Mouse (Mus musculus) heart, embryonic 10.5 days (tissue): Measurements from ENCODE around the gene Pcp4. TPM values are rescaled to one million over a fixed set of nuclear protein-coding genes. Genes with fewer than 3 reads are reported as not detected.

Experiments
- DNase-seq: peaks from one replicate; pipeline ENCODE4 v3.0.0-alpha.2; 2017; ENCODE audit warnings: low spot score
- H3K27ac ChIP-seq: fragments of 300-500 bp; sonication (generic); 2 replicates; pipeline ENCODE4 v1.5.1; 2016; ENCODE audit warnings: mild to moderate bottlenecking
- H3K27me3 ChIP-seq: fragments of 300-500 bp; sonication (generic); 2 replicates; pipeline ENCODE4 v1.6.1; 2016; ENCODE audit warnings: mild to moderate bottlenecking; ENCODE audit not compliant: poor library complexity, insufficient read depth, severe bottlenecking
- H3K36me3 ChIP-seq: fragments of 300-500 bp; sonication (generic); 2 replicates; pipeline ENCODE4 v1.6.1; 2016; ENCODE audit warnings: mild to moderate bottlenecking, moderate library complexity
- H3K4me1 ChIP-seq: fragments of 300-500 bp; sonication (generic); 2 replicates; pipeline ENCODE4 v1.6.1; 2016; ENCODE audit warnings: mild to moderate bottlenecking
- H3K4me3 ChIP-seq: fragments of 300-500 bp; sonication (generic); 2 replicates; pipeline ENCODE4 v1.5.1; 2016; ENCODE audit warnings: mild to moderate bottlenecking, moderate library complexity
- H3K9me3 ChIP-seq: fragments of 300-500 bp; sonication (generic); 2 replicates; pipeline ENCODE4 v1.6.1; 2016; ENCODE audit warnings: mild to moderate bottlenecking, moderate library complexity
- WGBS: fragments of 180-500 bp; shearing (Covaris S2); methylation state at CpG from one replicate; pipeline ENCODE4 v1.1.7; 2016; 5-methylcytosine and 5-hydroxymethylcytosine counted together
- polyA plus RNA-seq: library from polyadenylated mRNA; unstranded; fragments of >200 nt; fragmentation: Nextera tagmentation; extraction: Ambion mirVana; gene quantifications from 2 replicates; pipeline ENCODE4 v1.2.1, GENCODE M21; 2016

Pcp4 gene
- polyA plus RNA-seq, 1 experiment from 2014 or later, result 5.5 TPM

- no peak overlapping the region for H3K27ac ChIP-seq
- no peak overlapping the region for H3K4me3 ChIP-seq
- no peaks in the 10 kb centered on the region for H3K9me3 ChIP-seq
- WGBS, result 70% methylated on average over 4 of the region's 4 CpGs
- H3K4me1 ChIP-seq, result peaks cover 5% of the 10 kb centered on the region; the same call in 1 of the 2 replicates
- H3K27me3 ChIP-seq, result no peaks in the 10 kb centered on the region
- no peaks in the 10 kb centered on the region for H3K36me3 ChIP-seq
- no peak for DNase-seq
Observed at GRCm38 (mm10) chr16:96555412-96555811, 88.0 kb downstream of the Pcp4 start.

DNA sequence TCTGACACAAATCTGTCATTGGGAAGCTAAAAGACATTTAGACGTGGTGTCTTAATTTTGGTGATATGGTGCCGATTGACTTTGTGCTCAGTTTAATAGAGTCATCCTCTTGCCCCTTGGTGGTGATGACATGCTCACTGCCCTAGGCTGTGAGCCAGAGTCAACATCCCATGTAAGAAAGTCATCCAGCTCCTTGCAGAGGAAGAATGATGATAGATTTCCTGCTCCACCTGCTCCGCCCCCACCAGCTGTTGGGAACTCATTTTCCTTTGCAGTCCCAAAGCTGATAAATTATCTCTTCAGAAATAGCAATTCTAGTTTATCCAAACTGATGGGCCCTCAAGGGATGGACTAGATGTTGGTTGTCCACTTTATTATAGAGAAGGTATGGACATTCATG lies 89.2 kb downstream of the Pcp4 start:
- Histone ChIP-seq H3K27ac (no peak overlapping the region), H3K36me3 (no peaks in the 10 kb centered on the region), H3K4me1 (peaks cover 5% of the 10 kb centered on the region; the same call in 1 of the 2 replicates), H3K9me3 (no peaks in the 10 kb centered on the region), H3K27me3 (no peaks in the 10 kb centered on the region), H3K4me3 (no peak overlapping the region)
- DNase-seq, result no peak
- WGBS, result 56% methylated on average over 3 of the region's 3 CpGs

DNA sequence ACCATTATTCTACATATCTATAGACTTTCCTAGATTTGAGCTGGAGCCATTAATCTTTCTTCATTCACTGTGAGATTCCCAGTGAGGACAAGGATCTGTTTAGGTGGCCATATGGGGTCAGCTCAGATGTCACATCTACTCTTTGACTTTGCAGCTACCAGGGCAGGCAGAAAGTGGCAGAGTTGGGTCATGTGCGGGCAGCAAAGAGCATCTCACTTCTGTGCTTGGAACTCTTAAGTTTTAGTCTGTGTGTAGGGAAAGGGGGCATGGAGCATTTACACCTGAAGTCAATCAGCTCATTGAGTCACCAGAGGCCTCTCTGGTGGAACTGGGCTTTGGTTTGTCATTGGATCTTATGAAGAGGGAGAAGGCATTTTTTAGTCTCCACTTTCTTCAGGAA lies 90.9 kb downstream of the Pcp4 start:
- Histone ChIP-seq H3K9me3 (no peaks in the 10 kb centered on the region), H3K27me3 (no peaks in the 10 kb centered on the region), H3K36me3 (no peaks in the 10 kb centered on the region), H3K4me1 (peaks cover 5% of the 10 kb centered on the region; the same call in 1 of the 2 replicates), H3K27ac (no peak overlapping the region), H3K4me3 (no peak overlapping the region)
- 94% methylated on average over 1 of the region's 1 CpGs for WGBS
- DNase-seq, result no peak

DNA sequence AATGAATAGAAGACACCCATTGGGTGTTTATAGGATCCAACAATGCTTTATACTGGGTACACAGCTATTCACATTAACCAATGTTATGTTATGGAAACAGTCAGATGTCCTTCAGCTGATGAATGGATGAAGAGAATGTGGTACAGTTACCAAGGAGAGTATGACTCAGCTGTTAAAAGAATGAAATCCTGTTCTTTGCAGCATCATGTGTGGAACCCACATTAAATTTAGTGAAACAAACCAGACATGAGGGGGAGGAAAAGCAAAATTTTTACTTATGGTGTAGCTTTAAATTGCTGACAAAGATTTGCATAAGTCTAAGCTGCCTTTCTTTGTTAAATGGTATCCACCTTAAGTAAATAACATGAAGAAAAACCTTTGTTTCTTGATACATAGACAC lies 92.4 kb downstream of the Pcp4 start:
- Histone ChIP-seq H3K27ac (no peak overlapping the region), H3K9me3 (no peaks in the 10 kb centered on the region)
- no peak for DNase-seq

DNA sequence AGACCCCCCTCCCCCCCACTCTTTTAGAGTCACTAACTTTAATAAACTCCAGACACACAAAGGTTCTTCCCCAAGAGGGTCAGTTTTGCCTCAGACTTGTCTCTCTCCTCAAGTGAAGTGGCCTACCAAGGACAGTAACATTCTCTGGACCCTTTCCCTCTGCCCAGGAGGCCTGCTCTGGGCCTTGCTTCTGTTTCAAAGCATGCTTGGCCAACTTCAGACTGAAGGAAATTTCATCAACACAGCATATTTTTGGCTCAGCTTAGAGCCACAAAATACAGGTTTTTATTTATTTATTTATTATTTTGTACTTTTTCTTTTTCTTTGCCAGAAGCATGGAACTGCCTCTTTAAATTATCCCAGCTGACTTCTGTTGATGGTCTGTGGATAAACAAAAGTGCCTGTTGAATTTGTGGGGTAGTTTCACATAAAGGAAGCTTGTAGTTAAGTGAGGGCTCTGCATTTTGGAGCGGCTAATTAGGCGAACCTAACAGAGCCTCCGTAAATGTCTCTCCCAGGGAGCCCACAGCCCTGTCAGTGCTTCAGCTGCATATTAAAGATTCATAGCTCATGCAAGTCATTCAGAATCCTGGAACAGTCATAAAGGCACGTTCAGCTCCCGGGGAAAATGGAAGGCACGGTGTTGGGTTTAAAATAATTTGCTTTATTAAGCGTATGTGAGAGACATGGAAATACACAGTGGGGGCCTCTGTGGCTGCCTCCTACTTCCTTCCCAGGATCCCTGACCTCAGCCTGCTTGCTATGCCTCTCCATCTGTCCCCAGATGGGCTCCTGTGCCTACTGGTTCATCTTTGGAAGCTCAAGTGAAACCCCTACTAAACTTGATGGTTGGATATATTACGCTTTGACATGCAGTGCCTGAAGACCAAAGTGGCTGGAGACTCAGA lies 96.2 kb downstream of the Pcp4 start:
- no peak for DNase-seq
- Histone ChIP-seq H3K27ac (no peak overlapping the region), H3K36me3 (no peaks in the 10 kb centered on the region), H3K27me3 (no peaks in the 10 kb centered on the region), H3K4me1 (no peaks in the 10 kb centered on the region), H3K9me3 (no peaks in the 10 kb centered on the region), H3K4me3 (no peak overlapping the region)
- WGBS, result 85% methylated on average over 8 of the region's 8 CpGs

More for the DNA sequence above, 92.4 kb downstream of the Pcp4 start:
- Histone ChIP-seq H3K4me3 (no peak overlapping the region), H3K36me3 (no peaks in the 10 kb centered on the region), H3K27me3 (no peaks in the 10 kb centered on the region), H3K4me1 (peaks cover 5% of the 10 kb centered on the region; the same call in 1 of the 2 replicates)

- DNase-seq, result no peak
- H3K4me1 ChIP-seq, result no peaks in the 10 kb centered on the region
- no peaks in the 10 kb centered on the region for H3K27me3 ChIP-seq
- H3K4me3 ChIP-seq, result no peak overlapping the region
- no peaks in the 10 kb centered on the region for H3K9me3 ChIP-seq
- WGBS, result 56% methylated on average over 3 of the region's 3 CpGs
- H3K36me3 ChIP-seq, result no peaks in the 10 kb centered on the region
- H3K27ac ChIP-seq, result no peak overlapping the region
Observed at GRCm38 (mm10) chr16:96567428-96567827, 100.0 kb downstream of the Pcp4 start.

Other genes with a start within 250 kb of the Pcp4 start
- gene B3galt5, start 231.8 kb upstream of the Pcp4 start, polyA plus RNA-seq, result 0.04 TPM in 1 of 2 replicates, not detected in the other
- gene Itgb2l, start 24.0 kb upstream of the Pcp4 start, polyA plus RNA-seq, result not detected in 2 replicates